Mouse (Mus musculus): Measurements from ENCODE around the gene Pfdn4. TPM values are rescaled to one million over a fixed set of nuclear protein-coding genes. Genes with fewer than 3 reads are reported as not detected.

Gene Pfdn4
- polyA plus RNA-seq, 1 experiment from 2014 or later, result 50.0 TPM

- DNase-seq, result no peak
- no peak overlapping the region for H3K27ac ChIP-seq
- H3K27me3 ChIP-seq, result no peaks in the 10 kb centered on the region
- H3K9ac ChIP-seq, result no peak overlapping the region
- no peaks in the 10 kb centered on the region for H3K4me1 ChIP-seq (replicated peaks)
- H3K4me3 ChIP-seq (replicated peaks), result no peak overlapping the region
- H3K4me2 ChIP-seq, result no peak overlapping the region
- WGBS (ENCODE audit: insufficient replicate concordance), result 13% methylated on average over 5 of the region's 5 CpGs
- no peak for ATAC-seq (ENCODE audit: low read depth)
- H3K9me3 ChIP-seq (replicated peaks), result no peaks in the 10 kb centered on the region
- H3K36me3 ChIP-seq, result no peaks in the 10 kb centered on the region
Observed at GRCm38 (mm10) chr2:170550240-170550639, 54.0 kb downstream of the Pfdn4 start.

- WGBS (ENCODE audit: insufficient replicate concordance), result 69% methylated on average over 7 of the region's 7 CpGs
- no peak overlapping the region for H3K27ac ChIP-seq
- ATAC-seq (ENCODE audit: low read depth), result no peak
- H3K4me1 ChIP-seq (replicated peaks), result no peaks in the 10 kb centered on the region
- no peaks in the 10 kb centered on the region for H3K27me3 ChIP-seq
- no peak overlapping the region for H3K4me3 ChIP-seq (replicated peaks)
- DNase-seq, result no peak
- H3K36me3 ChIP-seq, result no peaks in the 10 kb centered on the region
- no peak overlapping the region for H3K4me2 ChIP-seq
- H3K9ac ChIP-seq, result no peak overlapping the region
- H3K9me3 ChIP-seq (replicated peaks), result no peaks in the 10 kb centered on the region
Observed at GRCm38 (mm10) chr2:170552088-170552487, 55.9 kb downstream of the Pfdn4 start.

GRCm38 (mm10) chr2:170563956-170564855, 68.0 kb downstream of the Pfdn4 start:
- Histone ChIP-seq H3K27ac (no peak overlapping the region), H3K27me3 (no peaks in the 10 kb centered on the region), H3K4me1 (replicated peaks) (no peaks in the 10 kb centered on the region), H3K36me3 (no peaks in the 10 kb centered on the region), H3K4me3 (replicated peaks) (no peak overlapping the region), H3K4me2 (no peak overlapping the region), H3K9ac (no peak overlapping the region), H3K9me3 (replicated peaks) (no peaks in the 10 kb centered on the region)
- DNase-seq, result no peak
- ATAC-seq (ENCODE audit: low read depth), result no peak
- 72% methylated on average over 15 of the region's 15 CpGs for WGBS (ENCODE audit: insufficient replicate concordance)

GRCm38 (mm10) chr2:170564995-170565394, 68.8 kb downstream of the Pfdn4 start:
- Histone ChIP-seq H3K27ac (no peak overlapping the region), H3K4me2 (no peak overlapping the region), H3K27me3 (no peaks in the 10 kb centered on the region), H3K36me3 (no peaks in the 10 kb centered on the region), H3K4me1 (replicated peaks) (no peaks in the 10 kb centered on the region), H3K9ac (no peak overlapping the region), H3K4me3 (replicated peaks) (no peak overlapping the region), H3K9me3 (replicated peaks) (no peaks in the 10 kb centered on the region)
- ATAC-seq (ENCODE audit: low read depth) (no peak), DNase-seq (no peak)
- 76% methylated on average over 8 of the region's 8 CpGs for WGBS (ENCODE audit: insufficient replicate concordance)

Other genes starting within 250 kb of the Pfdn4 start
- gene Bcas1, start 68.6 kb upstream of the Pfdn4 start, polyA plus RNA-seq (2015; fragmentation: Nextera tagmentation; extraction: Ambion mirVana), result 6.3 and 9.0 TPM in 2 replicates
- gene Cyp24a1, start 717 bp downstream of the Pfdn4 start, polyA plus RNA-seq (2015; fragmentation: Nextera tagmentation; extraction: Ambion mirVana), result 0.02 TPM in 1 of 2 replicates, not detected in the other
- not detected in 2 replicates for gene 4930470P17Rik, start 105.6 kb downstream of the Pfdn4 start, polyA plus RNA-seq (2015; fragmentation: Nextera tagmentation; extraction: Ambion mirVana)
- gene Dok5, start 235.4 kb downstream of the Pfdn4 start, polyA plus RNA-seq (2015; fragmentation: Nextera tagmentation; extraction: Ambion mirVana), result 0.47 and 0.59 TPM in 2 replicates

All from liver, embryonic 13.5 days (tissue).